Mouse (Mus musculus): ENCODE measurements at regions not wholly inside any gene's neighbourhood (a gene's known extent, or its start where the extent isn't known, plus 50 kb on each side); places are given as distances from the start of the nearest gene placed in this dataset.

DNA sequence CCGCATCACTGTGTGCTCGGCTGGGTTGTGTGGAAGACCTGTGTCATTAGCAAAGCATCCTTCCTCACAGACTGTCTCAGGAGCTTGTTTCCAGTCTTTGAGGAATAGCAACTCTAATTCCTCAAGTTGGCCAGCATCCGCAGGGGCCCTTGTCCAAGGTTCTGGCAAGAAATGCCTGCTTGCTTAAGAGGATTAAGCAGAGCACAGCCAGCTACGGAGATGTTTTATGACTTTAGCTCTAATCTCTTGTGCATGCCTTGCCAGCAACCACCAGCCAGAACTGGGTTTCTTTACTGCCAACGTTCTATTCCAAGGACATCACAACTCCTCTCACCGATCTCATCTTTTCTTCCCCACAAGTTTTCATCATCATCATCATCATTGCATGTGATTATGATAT lies 599.0 kb upstream of the Gm19410 start:
- 87% methylated on average over 6 of the region's 6 CpGs for WGBS
- no peaks in the 10 kb centered on the region for H3K9me3 ChIP-seq (ENCODE audit: low read length)
- no peaks in the 10 kb centered on the region for H3K4me1 ChIP-seq (ENCODE audit: insufficient read depth, low read length)
- H3K9ac ChIP-seq (replicated peaks; ENCODE audit: low read length) = no peak overlapping the region
- H3K27me3 ChIP-seq (ENCODE audit: insufficient read depth, low read length) = no peaks in the 10 kb centered on the region
- no peak overlapping the region for H3K4me3 ChIP-seq (ENCODE audit: low read length)
- no peak for ATAC-seq (ENCODE audit: low FRiP score, low TSS enrichment)
- H3K36me3 ChIP-seq (ENCODE audit: insufficient read depth, low read length) = no peaks in the 10 kb centered on the region
- H3K4me2 ChIP-seq (replicated peaks; ENCODE audit: low read depth, low read length) = no peak overlapping the region
- H3K27ac ChIP-seq (ENCODE audit: low read length) = no peak overlapping the region

DNA sequence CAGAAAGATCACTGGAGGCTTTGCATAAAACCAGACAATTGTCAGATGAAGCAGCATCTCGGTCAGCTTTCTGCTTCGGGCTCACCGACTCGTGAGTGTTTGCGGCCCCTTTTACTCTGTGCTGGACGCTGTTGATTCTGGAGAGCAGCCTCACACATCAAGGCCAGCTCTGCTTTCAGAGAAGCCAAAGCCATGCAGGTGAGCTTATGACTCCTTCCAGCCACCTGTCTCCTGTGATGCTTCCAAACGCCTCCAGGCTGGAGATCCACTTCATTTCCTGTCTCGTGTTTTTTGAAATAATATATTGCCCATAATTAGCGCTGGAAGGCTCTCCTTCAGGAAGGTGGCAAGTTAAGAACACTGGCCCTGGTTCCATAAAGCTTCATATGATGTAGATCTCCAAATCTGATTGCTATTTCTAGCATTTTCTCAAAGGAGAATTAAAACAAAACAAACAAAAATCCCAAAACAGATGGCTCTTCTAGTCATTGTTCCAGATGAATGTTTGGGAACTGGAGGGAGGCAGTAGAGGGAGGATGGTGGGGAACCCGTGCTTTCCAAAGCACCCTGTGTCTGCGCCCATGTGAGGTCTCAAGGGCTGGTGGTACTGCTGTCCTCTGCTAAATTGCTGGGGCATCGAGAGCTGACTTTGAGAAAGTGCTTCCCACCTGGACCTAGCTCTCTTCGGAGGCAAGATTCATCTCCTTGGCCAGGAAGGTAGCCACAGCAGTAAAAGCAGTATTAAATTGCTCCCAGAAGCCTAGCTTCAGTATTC lies 593.9 kb upstream of the Gm19410 start:
- Histone ChIP-seq H3K27ac (ENCODE audit: low read length) (no peak overlapping the region), H3K9me3 (ENCODE audit: low read length) (no peaks in the 10 kb centered on the region), H3K36me3 (ENCODE audit: insufficient read depth, low read length) (no peaks in the 10 kb centered on the region), H3K4me2 (replicated peaks; ENCODE audit: low read depth, low read length) (no peak overlapping the region), H3K9ac (replicated peaks; ENCODE audit: low read length) (no peak overlapping the region), H3K27me3 (ENCODE audit: insufficient read depth, low read length) (no peaks in the 10 kb centered on the region), H3K4me1 (ENCODE audit: insufficient read depth, low read length) (no peaks in the 10 kb centered on the region), H3K4me3 (ENCODE audit: low read length) (no peak overlapping the region)
- ATAC-seq (ENCODE audit: low FRiP score, low TSS enrichment) = no peak
- WGBS = 68% methylated on average over 13 of the region's 13 CpGs

DNA sequence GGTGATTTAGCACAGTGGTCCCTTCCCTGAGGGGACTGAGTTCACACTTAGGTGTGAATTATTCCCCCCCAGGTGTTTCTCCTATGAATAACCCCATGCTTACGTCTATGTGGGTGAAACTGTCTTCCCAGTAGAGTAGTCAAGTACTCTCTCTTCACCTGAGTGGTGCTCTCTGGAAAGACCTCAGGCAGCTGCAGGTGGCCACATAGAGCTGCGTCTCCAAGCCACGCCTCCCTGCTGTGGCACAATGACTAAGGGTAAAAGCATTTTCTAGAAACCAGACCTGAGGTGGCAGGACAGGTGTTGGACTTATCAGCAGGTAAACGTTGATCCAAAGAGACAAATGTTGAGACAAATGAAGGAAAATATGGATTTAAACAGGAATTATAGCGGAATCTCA lies 588.3 kb upstream of the Gm19410 start:
- H3K4me1 ChIP-seq (ENCODE audit: insufficient read depth, low read length) = no peaks in the 10 kb centered on the region
- H3K9me3 ChIP-seq (ENCODE audit: low read length) = no peaks in the 10 kb centered on the region
- H3K9ac ChIP-seq (replicated peaks; ENCODE audit: low read length) = no peak overlapping the region
- H3K27ac ChIP-seq (ENCODE audit: low read length) = no peak overlapping the region
- H3K4me2 ChIP-seq (replicated peaks; ENCODE audit: low read depth, low read length) = no peak overlapping the region
- no peaks in the 10 kb centered on the region for H3K36me3 ChIP-seq (ENCODE audit: insufficient read depth, low read length)
- H3K27me3 ChIP-seq (ENCODE audit: insufficient read depth, low read length) = no peaks in the 10 kb centered on the region
- no peak for ATAC-seq (ENCODE audit: low FRiP score, low TSS enrichment)
- no peak overlapping the region for H3K4me3 ChIP-seq (ENCODE audit: low read length)
- WGBS = 68% methylated on average over 5 of the region's 5 CpGs

DNA sequence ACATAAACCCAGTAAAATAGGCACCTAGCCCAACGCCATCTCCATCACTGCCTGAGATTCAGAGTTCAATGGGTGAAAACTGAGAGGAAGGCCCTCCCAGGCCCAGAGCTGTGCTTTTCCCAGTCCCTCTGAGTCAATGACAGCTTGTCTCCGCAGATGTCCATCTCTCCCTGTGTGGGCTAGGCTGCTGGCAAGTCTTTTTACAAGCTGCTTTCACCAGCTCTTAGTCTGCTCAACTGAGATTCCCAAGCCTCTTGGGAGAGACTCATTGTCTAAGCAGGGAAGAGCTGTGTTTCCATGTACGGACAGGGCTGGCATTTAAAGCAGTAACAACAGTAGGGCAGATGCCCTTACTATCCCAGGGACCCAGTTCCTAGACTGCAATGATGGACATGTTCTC lies 585.5 kb upstream of the Gm19410 start:
- WGBS = 74% methylated on average over 3 of the region's 3 CpGs
- H3K4me3 ChIP-seq (ENCODE audit: low read length) = no peak overlapping the region
- H3K27ac ChIP-seq (ENCODE audit: low read length) = no peak overlapping the region
- H3K4me1 ChIP-seq (ENCODE audit: insufficient read depth, low read length) = no peaks in the 10 kb centered on the region
- no peaks in the 10 kb centered on the region for H3K27me3 ChIP-seq (ENCODE audit: insufficient read depth, low read length)
- H3K36me3 ChIP-seq (ENCODE audit: insufficient read depth, low read length) = no peaks in the 10 kb centered on the region
- peaks cover 3% of the 10 kb centered on the region; the same call in 1 of the 2 replicates for H3K9me3 ChIP-seq (ENCODE audit: low read length)
- no peak overlapping the region for H3K4me2 ChIP-seq (replicated peaks; ENCODE audit: low read depth, low read length)
- ATAC-seq (ENCODE audit: low FRiP score, low TSS enrichment) = no peak
- no peak overlapping the region for H3K9ac ChIP-seq (replicated peaks; ENCODE audit: low read length)

DNA sequence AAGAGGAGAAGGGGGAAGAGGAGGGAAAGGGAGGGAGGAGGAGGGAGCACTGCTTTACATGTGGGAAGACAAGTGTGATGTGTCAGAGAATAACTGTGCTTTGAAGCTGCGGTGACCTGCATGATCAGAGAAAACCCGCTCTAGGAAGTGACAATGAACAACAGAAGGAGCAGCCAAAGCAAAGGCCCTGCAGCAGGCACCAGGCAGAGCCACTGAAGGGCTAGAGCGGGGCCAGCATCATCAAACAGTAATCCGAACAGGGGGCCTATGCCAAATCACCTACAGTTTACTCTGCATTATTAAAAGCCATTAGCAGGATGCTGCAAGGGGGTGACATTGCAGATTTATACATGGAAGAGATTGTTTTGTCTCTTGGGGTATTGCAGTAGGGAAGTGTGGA lies 583.4 kb upstream of the Gm19410 start:
- Histone ChIP-seq H3K27ac (ENCODE audit: low read length) (no peak overlapping the region), H3K4me3 (ENCODE audit: low read length) (no peak overlapping the region), H3K27me3 (ENCODE audit: insufficient read depth, low read length) (no peaks in the 10 kb centered on the region), H3K4me1 (ENCODE audit: insufficient read depth, low read length) (no peaks in the 10 kb centered on the region), H3K4me2 (replicated peaks; ENCODE audit: low read depth, low read length) (no peak overlapping the region), H3K36me3 (ENCODE audit: insufficient read depth, low read length) (no peaks in the 10 kb centered on the region), H3K9me3 (ENCODE audit: low read length) (peaks cover 3% of the 10 kb centered on the region; the same call in 1 of the 2 replicates), H3K9ac (replicated peaks; ENCODE audit: low read length) (no peak overlapping the region)
- no peak for ATAC-seq (ENCODE audit: low FRiP score, low TSS enrichment)
- WGBS = 72% methylated on average over 4 of the region's 4 CpGs

DNA sequence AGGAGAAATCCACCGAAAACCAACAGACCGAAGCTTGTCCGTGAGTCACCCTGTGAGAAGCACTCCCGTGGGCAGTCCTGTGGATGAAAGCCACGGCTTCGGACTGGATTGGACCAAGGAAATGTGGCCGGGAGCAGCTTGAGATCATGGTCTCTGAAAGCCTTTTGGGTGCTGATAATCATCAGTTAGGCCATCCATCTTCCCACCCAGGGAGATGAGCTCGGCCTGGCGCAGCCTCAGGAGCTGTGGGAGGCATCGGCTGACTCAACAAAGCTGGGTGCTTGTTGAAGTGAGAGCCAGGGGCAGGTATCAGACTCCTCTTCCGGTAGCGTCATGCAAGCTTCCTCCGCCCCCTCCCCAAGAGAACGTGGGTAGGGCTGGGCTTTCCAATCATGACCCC lies 582.2 kb upstream of the Gm19410 start:
- Histone ChIP-seq H3K36me3 (ENCODE audit: insufficient read depth, low read length) (no peaks in the 10 kb centered on the region), H3K27ac (ENCODE audit: low read length) (no peak overlapping the region), H3K27me3 (ENCODE audit: insufficient read depth, low read length) (no peaks in the 10 kb centered on the region), H3K4me2 (replicated peaks; ENCODE audit: low read depth, low read length) (no peak overlapping the region), H3K9me3 (ENCODE audit: low read length) (peaks cover 3% of the 10 kb centered on the region; the same call in 1 of the 2 replicates), H3K4me1 (ENCODE audit: insufficient read depth, low read length) (no peaks in the 10 kb centered on the region), H3K9ac (replicated peaks; ENCODE audit: low read length) (no peak overlapping the region), H3K4me3 (ENCODE audit: low read length) (no peak overlapping the region)
- 91% methylated on average over 14 of the region's 14 CpGs for WGBS
- ATAC-seq (ENCODE audit: low FRiP score, low TSS enrichment) = no peak

DNA sequence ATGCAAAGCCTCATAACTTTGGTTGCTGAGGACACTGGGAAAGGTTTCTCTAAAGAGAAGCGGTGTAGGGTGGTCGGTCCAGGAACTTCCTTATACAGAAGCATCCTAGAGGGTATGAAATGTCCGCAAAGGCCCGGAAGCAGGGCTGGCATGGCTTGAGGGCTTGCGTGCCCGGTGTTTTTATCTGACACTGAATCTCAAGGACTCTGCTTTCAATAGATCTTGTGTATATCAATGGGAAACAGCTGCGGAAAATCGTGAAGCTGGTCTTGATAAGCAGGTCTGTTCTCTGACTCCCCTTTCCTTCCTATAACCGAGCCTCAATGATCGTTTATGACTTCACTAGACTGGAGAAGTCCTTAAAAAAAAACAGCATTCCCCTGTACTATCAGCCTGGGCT lies 580.4 kb upstream of the Gm19410 start:
- H3K27ac ChIP-seq (ENCODE audit: low read length) = no peak overlapping the region
- no peak overlapping the region for H3K4me2 ChIP-seq (replicated peaks; ENCODE audit: low read depth, low read length)
- no peak overlapping the region for H3K9ac ChIP-seq (replicated peaks; ENCODE audit: low read length)
- ATAC-seq (ENCODE audit: low FRiP score, low TSS enrichment) = no peak
- H3K9me3 ChIP-seq (ENCODE audit: low read length) = peaks cover 3% of the 10 kb centered on the region; the same call in 1 of the 2 replicates
- no peaks in the 10 kb centered on the region for H3K4me1 ChIP-seq (ENCODE audit: insufficient read depth, low read length)
- 80% methylated on average over 10 of the region's 10 CpGs for WGBS
- no peaks in the 10 kb centered on the region for H3K36me3 ChIP-seq (ENCODE audit: insufficient read depth, low read length)
- H3K4me3 ChIP-seq (ENCODE audit: low read length) = no peak overlapping the region
- H3K27me3 ChIP-seq (ENCODE audit: insufficient read depth, low read length) = no peaks in the 10 kb centered on the region

DNA sequence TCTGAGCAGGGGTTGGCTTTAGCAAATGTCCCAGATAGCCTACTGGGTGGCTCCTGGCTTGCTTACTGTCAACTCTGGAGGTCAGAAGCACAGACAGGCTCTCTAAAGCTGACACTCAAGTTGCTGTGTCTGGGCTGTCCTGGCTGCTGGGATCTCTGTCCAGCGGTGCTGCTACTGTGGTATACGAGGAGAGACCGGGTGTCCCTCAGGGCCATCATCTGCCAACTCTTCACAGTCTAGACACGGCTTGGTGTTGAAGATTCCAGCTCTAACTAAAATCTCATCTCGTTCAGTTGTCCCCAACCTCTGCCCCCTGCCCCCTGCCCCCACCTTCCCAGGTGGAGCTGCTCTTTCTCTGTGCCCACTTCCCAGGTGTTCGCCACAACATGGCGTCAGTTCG lies 577.1 kb upstream of the Gm19410 start:
- no peak for ATAC-seq (ENCODE audit: low FRiP score, low TSS enrichment)
- 91% methylated on average over 8 of the region's 8 CpGs for WGBS
- H3K27me3 ChIP-seq (ENCODE audit: insufficient read depth, low read length) = no peaks in the 10 kb centered on the region
- H3K9ac ChIP-seq (replicated peaks; ENCODE audit: low read length) = no peak overlapping the region
- H3K27ac ChIP-seq (ENCODE audit: low read length) = no peak overlapping the region
- no peaks in the 10 kb centered on the region for H3K36me3 ChIP-seq (ENCODE audit: insufficient read depth, low read length)
- H3K4me2 ChIP-seq (replicated peaks; ENCODE audit: low read depth, low read length) = no peak overlapping the region
- H3K4me1 ChIP-seq (ENCODE audit: insufficient read depth, low read length) = no peaks in the 10 kb centered on the region
- no peak overlapping the region for H3K4me3 ChIP-seq (ENCODE audit: low read length)
- H3K9me3 ChIP-seq (ENCODE audit: low read length) = no peaks in the 10 kb centered on the region

DNA sequence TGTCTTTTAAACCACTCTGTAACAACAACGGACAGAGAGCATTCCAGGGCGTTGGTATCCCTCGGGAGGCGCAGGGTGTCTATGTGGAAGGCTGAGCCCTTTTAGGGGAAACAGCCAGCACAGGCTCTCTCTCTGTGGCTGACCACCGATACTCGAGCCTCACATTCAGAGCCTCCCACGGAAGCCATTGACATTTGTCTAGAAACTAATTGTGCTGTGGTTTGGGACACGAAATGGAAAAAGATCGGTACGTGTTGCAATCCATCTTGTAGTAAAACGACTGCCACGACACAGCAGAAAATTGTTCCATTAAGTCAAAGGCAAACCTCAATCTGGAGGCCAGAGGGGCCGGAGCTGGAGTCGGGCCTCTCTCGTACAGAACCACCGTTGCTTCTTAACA lies 575.9 kb upstream of the Gm19410 start:
- ATAC-seq (ENCODE audit: low FRiP score, low TSS enrichment) = no peak

DNA sequence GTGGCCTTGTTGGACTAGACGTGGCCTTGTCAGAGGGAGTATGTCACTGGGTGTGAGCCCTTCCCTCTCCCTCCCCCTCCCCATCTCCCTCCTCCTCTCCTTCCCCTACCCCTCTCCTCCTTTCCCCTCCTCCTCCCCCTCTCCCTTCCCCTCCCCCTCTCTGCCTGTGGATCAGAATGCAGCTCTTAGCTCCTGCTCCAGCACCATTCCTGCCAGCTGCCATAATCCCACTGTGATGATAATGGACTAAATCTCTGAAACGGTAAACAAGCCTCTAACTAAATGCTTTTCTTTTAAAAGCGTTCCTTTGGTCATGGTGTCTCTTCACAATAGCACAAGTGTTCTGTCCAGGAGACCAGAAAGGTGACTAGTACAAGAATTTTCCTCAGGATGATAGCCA lies 573.1 kb upstream of the Gm19410 start:
- Histone ChIP-seq H3K4me2 (replicated peaks; ENCODE audit: low read depth, low read length) (no peak overlapping the region), H3K9ac (replicated peaks; ENCODE audit: low read length) (no peak overlapping the region), H3K27ac (ENCODE audit: low read length) (no peak overlapping the region), H3K9me3 (ENCODE audit: low read length) (no peaks in the 10 kb centered on the region), H3K4me1 (ENCODE audit: insufficient read depth, low read length) (no peaks in the 10 kb centered on the region), H3K36me3 (ENCODE audit: insufficient read depth, low read length) (no peaks in the 10 kb centered on the region), H3K27me3 (ENCODE audit: insufficient read depth, low read length) (no peaks in the 10 kb centered on the region), H3K4me3 (ENCODE audit: low read length) (no peak overlapping the region)
- WGBS = 53% methylated on average over 3 of the region's 3 CpGs
- no peak for ATAC-seq (ENCODE audit: low FRiP score, low TSS enrichment)

More for the DNA sequence above, 575.9 kb upstream of the Gm19410 start:
- Histone ChIP-seq H3K27ac (ENCODE audit: low read length) (no peak overlapping the region), H3K27me3 (ENCODE audit: insufficient read depth, low read length) (no peaks in the 10 kb centered on the region), H3K9me3 (ENCODE audit: low read length) (no peaks in the 10 kb centered on the region), H3K4me3 (ENCODE audit: low read length) (no peak overlapping the region), H3K9ac (replicated peaks; ENCODE audit: low read length) (no peak overlapping the region), H3K4me1 (ENCODE audit: insufficient read depth, low read length) (no peaks in the 10 kb centered on the region), H3K36me3 (ENCODE audit: insufficient read depth, low read length) (no peaks in the 10 kb centered on the region), H3K4me2 (replicated peaks; ENCODE audit: low read depth, low read length) (no peak overlapping the region)
- 55% methylated on average over 16 of the region's 16 CpGs for WGBS
